Mouse (Mus musculus) heart, embryonic 13.5 days (tissue): ENCODE results near the gene Slc1a5. TPM values are rescaled to one million over a fixed set of nuclear protein-coding genes. Genes with fewer than 3 reads are reported as not detected.
A peak's percentile ranks its signal among the peaks of the same experiment; 100 is the strongest.

Experiments used
- ATAC-seq: fragments of 200-750 bp; cut with Nextera tagmentation; 2 replicates; pipeline ENCODE4 v1.8.0; 2017; ENCODE audit warnings: moderate TSS enrichment; ENCODE audit not compliant: insufficient number of reproducible peaks, low FRiP score, low TSS enrichment; ENCODE audit errors: extremely low read depth
- H3K27ac ChIP-seq: fragments of 300-500 bp; sonication (generic); replicated peaks from 2 replicates; pipeline ENCODE4 v1.5.1; 2015; ENCODE audit warnings: moderate library complexity, mild to moderate bottlenecking, inconsistent platforms
- H3K27me3 ChIP-seq: fragments of 300-500 bp; sonication (generic); replicated peaks from 2 replicates; pipeline ENCODE4 v1.6.1; 2015; ENCODE audit warnings: mild to moderate bottlenecking, inconsistent platforms
- H3K36me3 ChIP-seq: fragments of 300-500 bp; sonication (generic); 2 replicates; pipeline ENCODE4 v1.6.1; 2015; ENCODE audit warnings: mild to moderate bottlenecking, inconsistent platforms
- H3K4me1 ChIP-seq: fragments of 300-500 bp; sonication (generic); 2 replicates; pipeline ENCODE4 v1.6.1; 2015; ENCODE audit warnings: inconsistent platforms
- H3K4me2 ChIP-seq: fragments of 300-500 bp; sonication (generic); 2 replicates; pipeline ENCODE4 v1.6.1; 2015; ENCODE audit warnings: inconsistent platforms, mild to moderate bottlenecking, moderate library complexity
- H3K4me3 ChIP-seq: fragments of 300-500 bp; sonication (generic); 2 replicates; pipeline ENCODE4 v1.5.1; 2015; ENCODE audit warnings: moderate library complexity, mild to moderate bottlenecking, inconsistent platforms
- H3K9ac ChIP-seq: fragments of 300-500 bp; sonication (generic); 2 replicates; pipeline ENCODE4 v1.6.1; 2015; ENCODE audit warnings: inconsistent platforms, mild to moderate bottlenecking, moderate library complexity
- H3K9me3 ChIP-seq: fragments of 300-500 bp; sonication (generic); 2 replicates; pipeline ENCODE4 v1.6.1; 2016; ENCODE audit warnings: inconsistent platforms
- WGBS: fragments of 180-500 bp; shearing (Covaris S2); methylation state at CpG from one replicate; pipeline ENCODE4 v1.1.7; 2015; ENCODE audit warnings: mixed read lengths; 5-methylcytosine and 5-hydroxymethylcytosine counted together
- polyA plus RNA-seq: library from polyadenylated mRNA; unstranded; fragments of >200 nt; fragmentation: Nextera tagmentation; extraction: Ambion mirVana; gene quantifications from 2 replicates; pipeline ENCODE4 v1.2.1, GENCODE M21; 2015

The Slc1a5 gene
- polyA plus RNA-seq, 1 experiment from 2014 or later: 35.2 TPM

- 28% methylated on average over 3 of the region's 3 CpGs for WGBS
- H3K27ac ChIP-seq: peak overlapping the region; percentile 36
- peaks cover 35% of the 10 kb centered on the region for H3K36me3 ChIP-seq
- H3K9ac ChIP-seq: peak overlapping the region; percentile 28; the same call in 1 of the 2 replicates
- H3K9me3 ChIP-seq: no peaks in the 10 kb centered on the region
- ATAC-seq: no peak
- H3K4me3 ChIP-seq: no peak overlapping the region
- peak overlapping the region; percentile 21; the same call in 1 of the 2 replicates for H3K4me2 ChIP-seq
- no peaks in the 10 kb centered on the region for H3K27me3 ChIP-seq
- H3K4me1 ChIP-seq: peaks cover 82% of the 10 kb centered on the region
These were observed 40.0 kb downstream of the Slc1a5 start for GRCm38 (mm10) chr7:16821091-16821490.

- no peak for ATAC-seq
- Histone ChIP-seq H3K4me2 (no peak overlapping the region), H3K36me3 (peaks cover 41% of the 10 kb centered on the region)
These were observed 40.5 kb downstream of the Slc1a5 start for GRCm38 (mm10) chr7:16821669-16822101.

GRCm38 (mm10) chr7:16823734-16824133 is 42.6 kb downstream of the Slc1a5 start:
- Histone ChIP-seq H3K27ac (peak overlapping the region; percentile 48), H3K4me1 (peaks cover 75% of the 10 kb centered on the region), H3K9ac (peak overlapping the region; percentile 20; the same call in 1 of the 2 replicates), H3K9me3 (no peaks in the 10 kb centered on the region), H3K27me3 (no peaks in the 10 kb centered on the region), H3K36me3 (peaks cover 61% of the 10 kb centered on the region), H3K4me3 (no peak overlapping the region), H3K4me2 (no peak overlapping the region)
- ATAC-seq: peak; percentile 21; the same call in 1 of the 2 replicates
- WGBS: 35% methylated on average over 5 of the region's 5 CpGs

More at GRCm38 (mm10) chr7:16821669-16822101, 40.5 kb downstream of the Slc1a5 start:
- Histone ChIP-seq H3K27me3 (no peaks in the 10 kb centered on the region), H3K9ac (0 out of 2 replicates have a peak overlapping the region, but pooled peaks have one; percentile 24), H3K4me3 (no peak overlapping the region), H3K27ac (no peak overlapping the region), H3K9me3 (no peaks in the 10 kb centered on the region), H3K4me1 (peaks cover 88% of the 10 kb centered on the region)
- WGBS: 69% methylated on average over 4 of the region's 4 CpGs

GRCm38 (mm10) chr7:16825785-16826184 is 44.6 kb downstream of the Slc1a5 start:
- no peak for ATAC-seq
- H3K9ac ChIP-seq: no peak overlapping the region
- no peak overlapping the region for H3K27ac ChIP-seq
- peaks cover 82% of the 10 kb centered on the region for H3K36me3 ChIP-seq
- peaks cover 55% of the 10 kb centered on the region for H3K4me1 ChIP-seq
- WGBS: 82% methylated on average over 10 of the region's 10 CpGs
- H3K9me3 ChIP-seq: no peaks in the 10 kb centered on the region
- H3K4me2 ChIP-seq: no peak overlapping the region
- no peaks in the 10 kb centered on the region for H3K27me3 ChIP-seq
- no peak overlapping the region for H3K4me3 ChIP-seq

GRCm38 (mm10) chr7:16826571-16826970 is 45.4 kb downstream of the Slc1a5 start:
- H3K4me3 ChIP-seq: no peak overlapping the region
- no peaks in the 10 kb centered on the region for H3K9me3 ChIP-seq
- H3K36me3 ChIP-seq: peaks cover 90% of the 10 kb centered on the region
- no peaks in the 10 kb centered on the region for H3K27me3 ChIP-seq
- H3K27ac ChIP-seq: no peak overlapping the region
- 48% methylated on average over 5 of the region's 5 CpGs for WGBS
- H3K9ac ChIP-seq: peak overlapping the region; percentile 61; the same call in 1 of the 2 replicates
- no peak for ATAC-seq
- H3K4me2 ChIP-seq: no peak overlapping the region
- peaks cover 47% of the 10 kb centered on the region for H3K4me1 ChIP-seq

- no peak overlapping the region for H3K4me2 ChIP-seq
- no peaks in the 10 kb centered on the region for H3K9me3 ChIP-seq
- 0 out of 2 replicates have a peak overlapping the region, but pooled peaks have one; percentile 37 for H3K9ac ChIP-seq
- peaks cover 97% of the 10 kb centered on the region for H3K36me3 ChIP-seq
- H3K27me3 ChIP-seq: no peaks in the 10 kb centered on the region
- 75% methylated on average over 4 of the region's 4 CpGs for WGBS
- H3K27ac ChIP-seq: no peak overlapping the region
- no peak for ATAC-seq
- peaks cover 40% of the 10 kb centered on the region for H3K4me1 ChIP-seq
- H3K4me3 ChIP-seq: no peak overlapping the region
These were observed 46.1 kb downstream of the Slc1a5 start for GRCm38 (mm10) chr7:16827274-16827673.

- Histone ChIP-seq H3K27me3 (no peaks in the 10 kb centered on the region), H3K4me1 (peaks cover 17% of the 10 kb centered on the region), H3K9me3 (no peaks in the 10 kb centered on the region), H3K27ac (no peak overlapping the region), H3K9ac (no peak overlapping the region), H3K4me3 (no peak overlapping the region), H3K36me3 (peaks cover 100% of the 10 kb centered on the region), H3K4me2 (no peak overlapping the region)
- WGBS: 80% methylated on average over 9 of the region's 9 CpGs
- ATAC-seq: no peak
These were observed 49.3 kb downstream of the Slc1a5 start for GRCm38 (mm10) chr7:16830449-16830848.

GRCm38 (mm10) chr7:16837916-16838803 is 57.0 kb downstream of the Slc1a5 start:
- WGBS: 91% methylated on average over 18 of the region's 18 CpGs
- Histone ChIP-seq H3K9me3 (no peaks in the 10 kb centered on the region), H3K4me3 (no peak overlapping the region)

GRCm38 (mm10) chr7:16838804-16839426 is 57.8 kb downstream of the Slc1a5 start:
- Histone ChIP-seq H3K4me3 (no peak overlapping the region), H3K9me3 (no peaks in the 10 kb centered on the region), H3K27ac (no peak overlapping the region), H3K4me1 (peaks cover 21% of the 10 kb centered on the region), H3K27me3 (no peaks in the 10 kb centered on the region), H3K36me3 (peaks cover 75% of the 10 kb centered on the region), H3K4me2 (no peak overlapping the region), H3K9ac (no peak overlapping the region)
- no peak for ATAC-seq
- 80% methylated on average over 6 of the region's 6 CpGs for WGBS

More at GRCm38 (mm10) chr7:16837916-16838803, 57.0 kb downstream of the Slc1a5 start:
- Histone ChIP-seq H3K27ac (no peak overlapping the region), H3K4me2 (no peak overlapping the region), H3K27me3 (no peaks in the 10 kb centered on the region), H3K9ac (no peak overlapping the region), H3K36me3 (peaks cover 82% of the 10 kb centered on the region), H3K4me1 (peaks cover 14% of the 10 kb centered on the region)
- no peak for ATAC-seq

- 88% methylated on average over 12 of the region's 12 CpGs for WGBS
- Histone ChIP-seq H3K4me2 (no peak overlapping the region), H3K4me1 (peaks cover 28% of the 10 kb centered on the region), H3K36me3 (peaks cover 68% of the 10 kb centered on the region), H3K27ac (no peak overlapping the region), H3K9me3 (no peaks in the 10 kb centered on the region), H3K27me3 (no peaks in the 10 kb centered on the region), H3K4me3 (no peak overlapping the region), H3K9ac (no peak overlapping the region)
- no peak for ATAC-seq
These were observed 58.4 kb downstream of the Slc1a5 start for GRCm38 (mm10) chr7:16839427-16840108.

- H3K27me3 ChIP-seq: no peaks in the 10 kb centered on the region
- ATAC-seq: no peak
These were observed 59.0 kb downstream of the Slc1a5 start for GRCm38 (mm10) chr7:16840109-16840491.

More at GRCm38 (mm10) chr7:16840109-16840491, 59.0 kb downstream of the Slc1a5 start:
- 82% methylated on average over 2 of the region's 2 CpGs for WGBS
- Histone ChIP-seq H3K4me1 (peaks cover 33% of the 10 kb centered on the region), H3K9ac (no peak overlapping the region), H3K4me3 (no peak overlapping the region), H3K36me3 (peaks cover 63% of the 10 kb centered on the region), H3K27ac (no peak overlapping the region), H3K4me2 (no peak overlapping the region), H3K9me3 (no peaks in the 10 kb centered on the region)
